Mouse (Mus musculus) bone marrow, adult 2 months (tissue): ENCODE data around the gene Cd2ap.

Source experiments
- CTCF ChIP-seq: fragments of 200-500 bp; IDR thresholded peaks from 2 replicates; pipeline ENCODE4 v1.5.1; 2011; ENCODE audit warnings: low read length, control low read depth; ENCODE audit not compliant: control insufficient read depth, insufficient read depth
- POLR2A ChIP-seq: fragments of 200-500 bp; IDR thresholded peaks from 2 replicates; pipeline ENCODE4 v1.6.1; 2011; ENCODE audit warnings: low read depth, mild to moderate bottlenecking, control low read depth, low read length, borderline replicate concordance; ENCODE audit not compliant: control insufficient read depth

DNA sequence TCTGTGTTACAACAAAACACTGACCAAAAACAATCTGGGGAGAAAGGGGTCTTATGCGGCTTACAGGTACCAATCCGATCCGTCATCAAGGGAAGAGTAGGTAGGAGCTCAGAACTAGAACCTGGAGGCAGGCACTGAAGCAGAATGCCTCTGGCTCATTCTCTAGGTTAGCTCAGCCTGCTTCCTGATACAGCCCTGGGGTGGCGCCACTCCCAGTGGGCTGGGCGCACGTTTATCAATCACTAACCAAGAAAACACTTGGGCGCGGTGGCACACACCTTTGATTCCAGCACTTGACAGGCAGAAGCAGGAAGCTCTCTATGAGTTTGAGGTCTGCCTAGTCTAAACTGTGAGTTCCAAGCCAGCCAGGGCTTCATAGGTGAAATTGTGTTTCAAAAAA, 7.3 kb upstream of the Cd2ap start:
- no peak for TF ChIP-seq POLR2A
- TF ChIP-seq CTCF: no peak
